8 mouse cellular contexts compared by ENCODE assay signal in genomic region chr5:30201521-30201920, GRCm38 (mm10). TPM values are rescaled to one million over a fixed set of nuclear protein-coding genes. Genes with fewer than 3 reads are reported as not detected.
DNase-seq lines count a peak whose midpoint lies in the region; ATAC-seq and TF ChIP-seq lines count a peak whose summit lies in the region.

No protein-coding gene starts in this region.

- H3K36me3 ChIP-seq in kidney, adult 2 months (ENCODE audit: control insufficient read depth, insufficient read depth, low read length): no peaks in the 10 kb centered on the region
- no peaks in the 10 kb centered on the region for H3K36me3 ChIP-seq in intestine, postnatal 0 days (ENCODE audit: control insufficient read depth, insufficient read depth)
- no peaks in the 10 kb centered on the region for H3K36me3 ChIP-seq in lung, postnatal 0 days (ENCODE audit: insufficient read depth, low read length)

- no peak overlapping the region for H3K9ac ChIP-seq in intestine, postnatal 0 days (ENCODE audit: low read depth, low read length)
- no peak overlapping the region for H3K9ac ChIP-seq in lung, postnatal 0 days (replicated peaks; ENCODE audit: low read depth)

- no peaks in the 10 kb centered on the region for H3K9me3 ChIP-seq in intestine, postnatal 0 days (ENCODE audit: control insufficient read depth)
- H3K9me3 ChIP-seq in lung, postnatal 0 days (ENCODE audit: low read length): no peaks in the 10 kb centered on the region

- TF ChIP-seq CTCF in kidney, adult 2 months (conservative IDR thresholded peaks at IDR 0.05; ENCODE audit: insufficient read depth, insufficient read length, low read depth, low read length): peak; percentile 84
- peak; percentile 92 for TF ChIP-seq CTCF in intestine, postnatal 0 days (IDR thresholded peaks at IDR 0.05; ENCODE audit: low read depth)
- peak; percentile 89 for TF ChIP-seq CTCF in lung, postnatal 0 days (IDR thresholded peaks at IDR 0.05)

- 38% methylated on average over 5 of the region's 5 CpGs for WGBS in kidney, adult 2 months
- 44% methylated on average over 5 of the region's 5 CpGs for WGBS in intestine, postnatal 0 days
- 35% methylated on average over 5 of the region's 5 CpGs for WGBS in lung, postnatal 0 days

- no peak for TF ChIP-seq POLR2A in kidney, adult 2 months (IDR thresholded peaks at IDR 0.05; ENCODE audit: low read depth, low read length)

- H3K27ac ChIP-seq in kidney, adult 2 months (ENCODE audit: insufficient read depth, low read depth, low read length): no peak overlapping the region
- no peak overlapping the region for H3K27ac ChIP-seq in intestine, postnatal 0 days (ENCODE audit: low read depth, low read length)
- no peak overlapping the region for H3K27ac ChIP-seq in lung, postnatal 0 days (ENCODE audit: low read length)

- intact Hi-C loops in gastrocnemius, postnatal 36 days (cut with DNase I): no loop called here

- H3K4me3 ChIP-seq in kidney, adult 2 months (ENCODE audit: insufficient read depth, low read depth, low read length): no peak overlapping the region
- no peak overlapping the region for H3K4me3 ChIP-seq in intestine, postnatal 0 days (ENCODE audit: low read depth, low read length)
- no peak overlapping the region for H3K4me3 ChIP-seq in lung, postnatal 0 days (ENCODE audit: low read depth, low read length)

- DNase-seq in kidney, adult 2 months: peak; percentile 33
- DNase-seq in kidney, adult 11 months: no peak
- peak; percentile 65 for DNase-seq in Muller cell, postnatal 12 days (ENCODE audit: inconsistent ontology term)
- peak; percentile 41 for DNase-seq in embryo, embryonic 10 days (ENCODE audit: low spot score)
- DNase-seq in lung, postnatal 0 days (ENCODE audit: low spot score): peak; percentile 72
- peak; percentile 62 for DNase-seq in testis, postnatal 10 days (ENCODE audit: low spot score)
- no peak for DNase-seq in gastrocnemius, postnatal 36 days

- no peaks in the 10 kb centered on the region for H3K27me3 ChIP-seq in kidney, adult 2 months (replicated peaks; ENCODE audit: control insufficient read depth, insufficient read depth, low read length)
- H3K27me3 ChIP-seq in intestine, postnatal 0 days (replicated peaks; ENCODE audit: control insufficient read depth, insufficient read depth, low read length): no peaks in the 10 kb centered on the region
- H3K27me3 ChIP-seq in lung, postnatal 0 days (replicated peaks; ENCODE audit: insufficient read depth, low read length): no peaks in the 10 kb centered on the region

- 0 out of 2 replicates have a peak, but pooled peaks have one; percentile 7 for ATAC-seq in intestine, postnatal 0 days
- peak; percentile 56 for ATAC-seq in lung, postnatal 0 days

- no peak overlapping the region for H3K4me2 ChIP-seq in intestine, postnatal 0 days (replicated peaks; ENCODE audit: low read depth)
- no peak overlapping the region for H3K4me2 ChIP-seq in lung, postnatal 0 days (replicated peaks; ENCODE audit: low read depth, low read length)

- H3K4me1 ChIP-seq in kidney, adult 2 months (ENCODE audit: control insufficient read depth, insufficient read depth, low read length): no peaks in the 10 kb centered on the region
- H3K4me1 ChIP-seq in intestine, postnatal 0 days (replicated peaks; ENCODE audit: control insufficient read depth, insufficient read depth, low read length): no peaks in the 10 kb centered on the region
- H3K4me1 ChIP-seq in lung, postnatal 0 days (ENCODE audit: insufficient read depth, low read depth, low read length): no peaks in the 10 kb centered on the region

- TF ChIP-seq EP300 in lung, postnatal 0 days (IDR thresholded peaks at IDR 0.05): no peak

RNA-seq across cellular contexts. Expression of gene Adgrf3, which starts 4.0 kb away (rescaled TPM):
- 0.05 TPM in 1 of 2 replicates, not detected in the other for polyA plus RNA-seq in kidney, adult 2 months (2012; rRNA removed)
- polyA plus RNA-seq in intestine, postnatal 0 days (2015; fragmentation: Nextera tagmentation; extraction: Ambion mirVana): 0.07 TPM in 1 of 2 replicates, not detected in the other
- 0.13 and 0.18 TPM in 2 replicates for polyA plus RNA-seq in lung, postnatal 0 days (2015; fragmentation: Nextera tagmentation; extraction: Ambion mirVana)
- total RNA-seq in gastrocnemius, postnatal 36 days (2021): not detected

RNA-seq across cellular contexts. Expression of gene Selenoi, which starts 30.9 kb away (rescaled TPM):
- polyA plus RNA-seq in kidney, adult 2 months (2012; rRNA removed): 18.2 and 20.0 TPM in 2 replicates
- polyA plus RNA-seq in intestine, postnatal 0 days (2015; fragmentation: Nextera tagmentation; extraction: Ambion mirVana): 66.2 and 78.5 TPM in 2 replicates
- polyA plus RNA-seq in lung, postnatal 0 days (2015; fragmentation: Nextera tagmentation; extraction: Ambion mirVana): 9.4 and 11.0 TPM in 2 replicates
- total RNA-seq in gastrocnemius, postnatal 36 days (2021): 1 to 10 TPM; 9.0 to 9.8 TPM

RNA-seq across cellular contexts. Expression of gene Hadhb, which starts 46.5 kb away (rescaled TPM):
- 253 and 280 TPM in 2 replicates for polyA plus RNA-seq in kidney, adult 2 months (2012; rRNA removed)
- polyA plus RNA-seq in intestine, postnatal 0 days (2015; fragmentation: Nextera tagmentation; extraction: Ambion mirVana): 392 and 420 TPM in 2 replicates
- 104 and 107 TPM in 2 replicates for polyA plus RNA-seq in lung, postnatal 0 days (2015; fragmentation: Nextera tagmentation; extraction: Ambion mirVana)
- 100 to 1,000 TPM; 351 to 401 TPM for total RNA-seq in gastrocnemius, postnatal 36 days (2021)

RNA-seq across cellular contexts. Expression of gene Hadha, which starts 46.6 kb away (rescaled TPM):
- polyA plus RNA-seq in kidney, adult 2 months (2012; rRNA removed): 116 and 122 TPM in 2 replicates
- polyA plus RNA-seq in intestine, postnatal 0 days (2015; fragmentation: Nextera tagmentation; extraction: Ambion mirVana): 301 and 307 TPM in 2 replicates
- polyA plus RNA-seq in lung, postnatal 0 days (2015; fragmentation: Nextera tagmentation; extraction: Ambion mirVana): 107 and 110 TPM in 2 replicates
- total RNA-seq in gastrocnemius, postnatal 36 days (2021): 100 to 1,000 TPM; 299 to 336 TPM

Comparison
In these comparisons a context has a peak if more than half of its experiments do, and no peak if none do; other contexts are left out.
1. DNase-seq: peak in kidney, adult 2 months (single experiment), Muller cell, postnatal 12 days (single experiment), embryo, embryonic 10 days (single experiment), lung, postnatal 0 days (single experiment) and testis, postnatal 10 days (single experiment); none in kidney, adult 11 months (single experiment) and gastrocnemius, postnatal 36 days (0 of 2).
2. Peak in every context shown above with its lines, with median percentiles within 50 percentile points of each other: CTCF ChIP-seq.